Mouse (Mus musculus): Measurements from ENCODE around the gene Cacna1d. TPM values are rescaled to one million over a fixed set of nuclear protein-coding genes. Genes with fewer than 3 reads are reported as not detected.

Cacna1d gene
- total and polyA plus RNA-seq, 3 experiments, result 0.04 to 0.30 (median 0.22) TPM

DNA sequence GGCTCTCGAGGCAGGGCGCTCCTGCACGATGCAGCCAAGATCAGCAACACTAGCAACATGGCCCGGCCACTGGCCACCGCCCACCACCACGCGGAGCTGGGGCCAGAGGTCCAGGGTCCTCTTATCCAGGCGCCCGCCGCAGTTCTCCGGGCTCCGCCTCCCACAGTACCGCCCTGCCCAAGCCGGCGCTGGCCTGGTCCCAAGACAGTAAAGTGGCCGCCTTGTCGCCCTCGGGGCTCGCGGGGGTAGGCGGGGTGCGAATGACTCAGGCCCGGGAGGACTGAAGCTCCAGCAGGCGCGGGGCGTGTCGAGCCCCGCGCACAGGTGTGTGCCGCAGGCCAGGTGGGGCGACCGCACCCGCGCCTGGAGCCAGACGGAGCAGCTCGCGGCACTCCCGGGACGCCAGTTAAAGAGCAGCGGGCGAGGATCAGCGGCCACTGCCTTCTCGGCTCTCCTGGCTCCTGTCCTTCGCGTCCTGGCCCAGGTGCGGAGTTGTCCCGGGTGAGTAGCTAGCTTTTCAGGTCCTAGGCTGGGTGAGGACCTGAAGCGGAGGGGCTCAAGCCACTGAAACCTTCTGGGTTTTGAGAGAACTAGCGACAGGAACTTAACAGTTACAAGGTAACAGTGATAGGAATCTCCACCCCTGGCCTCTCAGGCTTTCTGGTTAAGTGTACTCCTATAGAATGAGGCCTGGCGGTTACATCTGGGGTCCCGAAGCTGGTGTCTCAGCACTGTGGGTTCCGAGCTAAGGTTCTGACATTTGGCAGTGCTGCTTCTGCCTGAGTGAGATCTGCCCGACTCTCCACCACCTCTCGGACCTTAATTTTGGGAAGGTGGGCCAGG is 482.3 kb downstream of the Cacna1d start, which contains the start of the genes Il17rb and Chdh:
Gene Il17rb (minus strand): TSS at position 164 of the 843 bp plus-strand sequence.
Gene Chdh (plus strand): TSS at position 291 of the 843 bp plus-strand sequence.
- H3K9me3 ChIP-seq (replicated peaks), result no peaks in the 10 kb centered on the region

DNA sequence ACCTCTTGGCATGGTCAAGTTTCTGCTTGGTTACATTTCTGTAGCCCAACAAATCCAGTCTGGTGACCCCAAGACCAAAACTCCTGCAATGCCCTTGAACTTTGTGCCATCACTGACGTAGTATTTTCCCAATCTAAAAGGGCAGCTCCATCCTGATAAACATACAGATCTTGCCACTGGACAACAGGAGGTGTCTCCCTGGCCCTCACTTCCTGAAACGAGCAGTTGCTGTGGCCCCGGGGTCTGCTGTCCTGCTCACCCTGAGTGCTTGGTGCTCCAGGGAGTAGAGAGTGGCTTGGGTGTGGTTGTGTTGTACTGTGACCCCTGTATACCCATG is 491.8 kb downstream of the Cacna1d start:
- Histone ChIP-seq H3K4me1 (ENCODE audit: insufficient read depth, low read depth, low read length) (peaks cover 2% of the 10 kb centered on the region), H3K36me3 (replicated peaks) (peaks cover 43% of the 10 kb centered on the region), H3K27me3 (ENCODE audit: insufficient read depth, low read length) (peaks cover 3% of the 10 kb centered on the region; the same call in 1 of the 2 replicates), H3K9me3 (replicated peaks) (no peaks in the 10 kb centered on the region), H3K4me3 (ENCODE audit: low read depth, low read length) (no peak overlapping the region)
- no peak for TF ChIP-seq GATA2 (IDR thresholded peaks at IDR 0.05; ENCODE audit: borderline replicate concordance, low read depth, low read length)
- TF ChIP-seq GATA1 (IDR thresholded peaks at IDR 0.05; ENCODE audit: borderline replicate concordance, low read length), result no peak
- TF ChIP-seq POLR2AphosphoS5 (IDR thresholded peaks at IDR 0.05; ENCODE audit: insufficient replicate concordance, low read depth, low read length), result no peak
- TF ChIP-seq TAL1 (conservative IDR thresholded peaks at IDR 0.05; ENCODE audit: low read depth, low read length), result no peak
- no peak for TF ChIP-seq CTCF (IDR thresholded peaks at IDR 0.05; ENCODE audit: low read depth, low read length)
- ATAC-seq (ENCODE audit: extremely low read depth, insufficient number of reproducible peaks, low FRiP score, poor library complexity, severe bottlenecking) (no peak), DNase-seq (ENCODE audit: low spot score) (no peak)

More for the DNA sequence above, 482.3 kb downstream of the Cacna1d start, which contains the start of the genes Il17rb and Chdh:
- no peaks in the 10 kb centered on the region for H3K36me3 ChIP-seq (replicated peaks)
- ATAC-seq (ENCODE audit: extremely low read depth, insufficient number of reproducible peaks, low FRiP score, poor library complexity, severe bottlenecking) (no peak), DNase-seq (ENCODE audit: low spot score) (no peak)
- TF ChIP-seq POLR2AphosphoS5 (IDR thresholded peaks at IDR 0.05; ENCODE audit: insufficient replicate concordance, low read depth, low read length) (no peak), GATA2 (IDR thresholded peaks at IDR 0.05; ENCODE audit: borderline replicate concordance, low read depth, low read length) (no peak), TAL1 (conservative IDR thresholded peaks at IDR 0.05; ENCODE audit: low read depth, low read length) (no peak), CTCF (IDR thresholded peaks at IDR 0.05; ENCODE audit: low read depth, low read length) (no peak)
- peaks cover 14% of the 10 kb centered on the region for H3K27me3 ChIP-seq (ENCODE audit: insufficient read depth, low read length)
- H3K4me1 ChIP-seq (ENCODE audit: insufficient read depth, low read depth, low read length), result no peaks in the 10 kb centered on the region
- H3K4me3 ChIP-seq (ENCODE audit: low read depth, low read length), result no peak within 1 kb of the TSS

DNA sequence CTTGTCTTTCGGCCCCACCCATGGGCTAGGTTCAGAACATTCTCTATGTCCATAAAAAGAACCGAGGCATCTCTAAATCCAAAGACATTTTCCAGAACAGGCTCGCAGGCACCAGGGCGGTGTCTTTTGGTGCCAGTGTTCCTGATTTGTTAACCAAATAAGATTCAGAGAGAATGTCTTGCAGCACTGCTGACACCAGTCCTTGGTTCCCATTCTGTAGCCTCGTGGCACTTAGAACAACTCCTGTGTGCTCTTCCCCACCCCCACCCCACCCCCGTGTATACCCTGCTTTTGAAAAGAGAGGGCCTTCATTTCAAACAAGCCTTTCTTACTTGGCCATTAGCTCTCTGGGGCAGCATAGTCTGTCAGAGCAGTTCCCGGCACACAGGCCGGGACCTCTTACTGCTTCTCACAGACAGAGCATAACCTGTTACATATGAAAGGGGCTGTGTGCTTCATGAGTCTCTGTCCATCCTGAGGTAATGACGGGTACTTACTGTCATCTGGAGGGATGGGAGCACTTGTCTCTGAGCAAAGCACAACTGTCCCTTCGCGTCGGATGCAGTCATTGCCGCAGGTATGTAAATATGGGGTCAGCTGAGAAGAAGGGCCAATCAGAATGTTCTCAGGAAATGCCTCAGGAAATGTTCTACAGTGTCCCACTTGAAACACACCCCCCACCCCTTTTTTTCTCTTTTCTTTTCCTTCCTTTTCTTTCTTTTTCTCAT is 492.3 kb downstream of the Cacna1d start:
- ATAC-seq (ENCODE audit: extremely low read depth, insufficient number of reproducible peaks, low FRiP score, poor library complexity, severe bottlenecking) (no peak), DNase-seq (ENCODE audit: low spot score) (no peak)
- Histone ChIP-seq H3K36me3 (replicated peaks) (peaks cover 48% of the 10 kb centered on the region), H3K9me3 (replicated peaks) (no peaks in the 10 kb centered on the region), H3K4me3 (ENCODE audit: low read depth, low read length) (no peak overlapping the region), H3K4me1 (ENCODE audit: insufficient read depth, low read depth, low read length) (peaks cover 2% of the 10 kb centered on the region), H3K27me3 (ENCODE audit: insufficient read depth, low read length) (peaks cover 3% of the 10 kb centered on the region; the same call in 1 of the 2 replicates)
- TF ChIP-seq POLR2AphosphoS5 (IDR thresholded peaks at IDR 0.05; ENCODE audit: insufficient replicate concordance, low read depth, low read length) (no peak), GATA1 (IDR thresholded peaks at IDR 0.05; ENCODE audit: borderline replicate concordance, low read length) (no peak), GATA2 (IDR thresholded peaks at IDR 0.05; ENCODE audit: borderline replicate concordance, low read depth, low read length) (no peak), CTCF (IDR thresholded peaks at IDR 0.05; ENCODE audit: low read depth, low read length) (no peak), TAL1 (conservative IDR thresholded peaks at IDR 0.05; ENCODE audit: low read depth, low read length) (no peak)

DNA sequence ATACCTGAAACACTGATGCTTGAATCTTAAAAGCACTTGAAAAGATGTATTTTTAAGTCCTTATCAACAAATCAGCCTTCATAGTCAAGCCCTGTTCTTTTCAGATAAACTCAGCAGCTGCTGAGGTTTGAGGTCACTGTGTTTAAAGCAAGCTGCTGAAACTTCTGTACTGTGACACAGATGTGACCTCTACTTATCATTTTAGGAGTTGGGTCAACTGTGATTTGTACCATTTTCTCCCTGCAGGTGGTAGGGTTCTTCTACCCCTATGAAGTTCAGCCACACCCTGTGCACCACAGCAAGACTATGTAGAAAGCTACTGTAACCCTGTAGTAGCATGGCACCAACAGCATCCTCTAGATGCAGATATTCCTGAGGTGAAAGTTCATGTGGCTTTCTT is 493.9 kb downstream of the Cacna1d start:
- TF ChIP-seq TAL1 (conservative IDR thresholded peaks at IDR 0.05; ENCODE audit: low read depth, low read length) (no peak), CTCF (IDR thresholded peaks at IDR 0.05; ENCODE audit: low read depth, low read length) (no peak), POLR2AphosphoS5 (IDR thresholded peaks at IDR 0.05; ENCODE audit: insufficient replicate concordance, low read depth, low read length) (no peak), GATA1 (IDR thresholded peaks at IDR 0.05; ENCODE audit: borderline replicate concordance, low read length) (no peak)

DNA sequence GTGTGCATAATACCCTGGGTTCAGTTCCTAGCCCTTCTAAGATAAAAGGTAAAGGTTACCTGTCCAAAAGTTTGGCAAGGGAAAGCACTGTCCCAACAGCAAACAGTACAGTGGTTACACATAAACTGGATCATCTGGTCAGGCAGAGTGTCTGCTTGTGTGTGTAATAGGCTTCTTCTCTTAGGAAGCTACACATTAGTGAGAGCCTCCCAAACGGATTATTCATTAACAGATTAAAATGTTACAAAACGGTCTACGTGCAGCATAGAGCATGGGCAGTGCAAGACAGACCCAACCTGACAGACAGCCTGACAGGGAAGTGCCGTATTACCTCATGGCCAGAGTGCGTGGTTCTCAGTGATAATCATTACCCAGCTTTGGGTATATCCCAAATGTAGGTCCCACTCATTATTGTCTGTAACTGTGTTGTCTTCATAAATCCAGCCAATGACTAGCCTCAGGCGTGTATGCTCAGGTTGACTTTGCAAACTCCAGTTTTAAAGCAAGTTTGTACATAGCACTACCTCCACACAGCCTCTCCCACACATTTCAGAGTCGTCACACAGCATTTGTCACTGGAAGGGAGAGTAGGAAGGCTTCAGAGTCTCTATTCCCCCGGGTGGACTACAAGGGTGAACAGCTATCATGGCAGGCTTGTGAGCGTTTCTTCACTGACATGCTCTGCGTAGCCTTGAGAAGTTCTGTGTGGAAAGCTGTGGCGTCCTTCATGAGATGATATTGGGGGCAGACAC is 495.1 kb downstream of the Cacna1d start:
- H3K27me3 ChIP-seq (ENCODE audit: insufficient read depth, low read length), result no peaks in the 10 kb centered on the region
- TF ChIP-seq TAL1 (conservative IDR thresholded peaks at IDR 0.05; ENCODE audit: low read depth, low read length), result no peak
- no peak for TF ChIP-seq CTCF (IDR thresholded peaks at IDR 0.05; ENCODE audit: low read depth, low read length)
- TF ChIP-seq GATA1 (IDR thresholded peaks at IDR 0.05; ENCODE audit: borderline replicate concordance, low read length), result no peak
- TF ChIP-seq POLR2AphosphoS5 (IDR thresholded peaks at IDR 0.05; ENCODE audit: insufficient replicate concordance, low read depth, low read length), result no peak
- TF ChIP-seq GATA2 (IDR thresholded peaks at IDR 0.05; ENCODE audit: borderline replicate concordance, low read depth, low read length), result no peak
- no peaks in the 10 kb centered on the region for H3K9me3 ChIP-seq (replicated peaks)
- ATAC-seq (ENCODE audit: extremely low read depth, insufficient number of reproducible peaks, low FRiP score, poor library complexity, severe bottlenecking) (no peak), DNase-seq (ENCODE audit: low spot score) (no peak)
- H3K4me1 ChIP-seq (ENCODE audit: insufficient read depth, low read depth, low read length), result peaks cover 2% of the 10 kb centered on the region
- peaks cover 75% of the 10 kb centered on the region for H3K36me3 ChIP-seq (replicated peaks)
- H3K4me3 ChIP-seq (ENCODE audit: low read depth, low read length), result no peak overlapping the region

More for the DNA sequence above, 493.9 kb downstream of the Cacna1d start:
- no peak for ATAC-seq (ENCODE audit: extremely low read depth, insufficient number of reproducible peaks, low FRiP score, poor library complexity, severe bottlenecking)
- Histone ChIP-seq H3K4me1 (ENCODE audit: insufficient read depth, low read depth, low read length) (peaks cover 2% of the 10 kb centered on the region), H3K27me3 (ENCODE audit: insufficient read depth, low read length) (no peaks in the 10 kb centered on the region), H3K9me3 (replicated peaks) (no peaks in the 10 kb centered on the region), H3K36me3 (replicated peaks) (peaks cover 64% of the 10 kb centered on the region), H3K4me3 (ENCODE audit: low read depth, low read length) (no peak overlapping the region)
- DNase-seq (ENCODE audit: low spot score), result no peak

All from G1E (cell line).